9 mouse cellular contexts compared by ENCODE assay signal in genomic region chr13:59770847-59771246, GRCm38 (mm10). TPM values are rescaled to one million over a fixed set of nuclear protein-coding genes. Genes with fewer than 3 reads are reported as not detected.
DNase-seq lines count a peak whose midpoint lies in the region; ATAC-seq and TF ChIP-seq lines count a peak whose summit lies in the region.
"Had no signal": no experiment of that assay in that cellular context is flagged by ENCODE, and none has a peak within 500 bp of the region (broad histone marks: within the 10 kb centered on the region; RNA-seq: fewer than 3 reads in every experiment).

No protein-coding gene starts in this region.

- intact Hi-C loops in gastrocnemius, postnatal 14 days (cut with DNase I; ENCODE audit: low total_unique reads), result no loop called here

- ATAC-seq in hindbrain, embryonic 11.5 days (ENCODE audit: low FRiP score), result no peak
- ATAC-seq in lung, postnatal 0 days, result no peak

- TF ChIP-seq CTCF in thymus, adult 2 months (IDR thresholded peaks at IDR 0.05; ENCODE audit: borderline replicate concordance, control insufficient read depth, extremely low read depth, insufficient read depth, low read length, poor library complexity), result no peak
- TF ChIP-seq CTCF in lung, postnatal 0 days (IDR thresholded peaks at IDR 0.05), result no peak

- H3K4me3 ChIP-seq in thymus, adult 2 months (ENCODE audit: control insufficient read depth, insufficient read depth, low read length), result no peak overlapping the region
- peak overlapping the region; percentile 85 for H3K4me3 ChIP-seq in hindbrain, embryonic 11.5 days (ENCODE audit: low read depth, low read length)
- H3K4me3 ChIP-seq in lung, postnatal 0 days (ENCODE audit: low read depth, low read length), result peak overlapping the region; percentile 82

- H3K27ac ChIP-seq in thymus, adult 2 months (ENCODE audit: control insufficient read depth, insufficient read depth, low read length), result peak overlapping the region; percentile 71
- peak overlapping the region; percentile 97 for H3K27ac ChIP-seq in hindbrain, embryonic 11.5 days (ENCODE audit: low read depth, low read length)
- H3K27ac ChIP-seq in lung, postnatal 0 days (ENCODE audit: low read length), result peak overlapping the region; percentile 99

- H3K27me3 ChIP-seq in thymus, adult 2 months (ENCODE audit: control insufficient read depth, insufficient read depth, low read length), result no peaks in the 10 kb centered on the region
- no peaks in the 10 kb centered on the region for H3K27me3 ChIP-seq in hindbrain, embryonic 11.5 days (ENCODE audit: control insufficient read depth, insufficient read depth, low read length)
- H3K27me3 ChIP-seq in lung, postnatal 0 days (replicated peaks; ENCODE audit: insufficient read depth, low read length), result no peaks in the 10 kb centered on the region

- peak overlapping the region; percentile 69; the same call in 1 of the 2 replicates for H3K9ac ChIP-seq in hindbrain, embryonic 11.5 days (ENCODE audit: low read depth, low read length)
- peak overlapping the region; percentile 37; the same call in 1 of the 2 replicates for H3K9ac ChIP-seq in lung, postnatal 0 days (replicated peaks; ENCODE audit: low read depth)

- WGBS in thymus, adult 2 months, result 37% methylated on average over 9 of the region's 9 CpGs
- WGBS in hindbrain, embryonic 11.5 days, result 75% methylated on average over 9 of the region's 9 CpGs
- 32% methylated on average over 9 of the region's 9 CpGs for WGBS in lung, postnatal 0 days

- peaks cover 15% of the 10 kb centered on the region for H3K36me3 ChIP-seq in thymus, adult 2 months (ENCODE audit: control insufficient read depth, insufficient read depth, low read length)
- H3K36me3 ChIP-seq in hindbrain, embryonic 11.5 days (ENCODE audit: control insufficient read depth, insufficient read depth, low read length), result no peaks in the 10 kb centered on the region
- peaks cover 7% of the 10 kb centered on the region for H3K36me3 ChIP-seq in lung, postnatal 0 days (ENCODE audit: insufficient read depth, low read length)

- TF ChIP-seq POLR2A in thymus, adult 2 months (IDR thresholded peaks at IDR 0.05; ENCODE audit: control insufficient read depth, extremely low read depth, insufficient read depth, low read length, poor library complexity), result no peak

- peaks cover 12% of the 10 kb centered on the region for H3K4me1 ChIP-seq in thymus, adult 2 months (replicated peaks; ENCODE audit: control insufficient read depth, insufficient read depth, low read length)
- peaks cover 9% of the 10 kb centered on the region for H3K4me1 ChIP-seq in hindbrain, embryonic 11.5 days (replicated peaks; ENCODE audit: control insufficient read depth, insufficient read depth, low read length)
- peaks cover 23% of the 10 kb centered on the region; the same call in 1 of the 2 replicates for H3K4me1 ChIP-seq in lung, postnatal 0 days (ENCODE audit: insufficient read depth, low read depth, low read length)

- DNase-seq in adrenal gland, postnatal 10 days, result peak; percentile 34
- DNase-seq in adrenal gland, adult 8-10 months, result no peak
- peak; percentile 10 for DNase-seq in thymus, adult 2 months
- no peak for DNase-seq in thymus, postnatal 25 days
- DNase-seq in hindbrain, embryonic 11.5 days (ENCODE audit: low spot score), result no peak
- DNase-seq in lung, postnatal 0 days (ENCODE audit: low spot score), result peak; percentile 53
- no peak for DNase-seq in gastrocnemius, postnatal 14 days
- DNase-seq in frontal cortex, postnatal 10 days (ENCODE audit: low spot score in 2 of 2), result no peak

- TF ChIP-seq EP300 in lung, postnatal 0 days (IDR thresholded peaks at IDR 0.05), result no peak

- no peaks in the 10 kb centered on the region for H3K9me3 ChIP-seq in hindbrain, embryonic 11.5 days (ENCODE audit: control insufficient read depth, low read length)
- no peaks in the 10 kb centered on the region for H3K9me3 ChIP-seq in lung, postnatal 0 days (ENCODE audit: low read length)

- peak overlapping the region; percentile 62 for H3K4me2 ChIP-seq in hindbrain, embryonic 11.5 days (replicated peaks; ENCODE audit: low read depth, low read length)
- peak overlapping the region; percentile 78 for H3K4me2 ChIP-seq in lung, postnatal 0 days (replicated peaks; ENCODE audit: low read depth, low read length)

RNA-seq across cellular contexts. Expression of gene Isca1, which starts 1.2 kb away (rescaled TPM):
- total RNA-seq in adrenal gland, postnatal 10 days (2021), result 100 to 1,000 TPM; 127 to 142 TPM
- total RNA-seq in adrenal gland, adult 8-10 months (2022), result 10 to 100 TPM; 66.6 to 87.4 (median 84.9) TPM
- 56.7 and 80.3 TPM in 2 replicates for polyA plus RNA-seq in thymus, adult 2 months (2012; rRNA removed)
- 139 and 140 TPM in 2 replicates for polyA plus RNA-seq in hindbrain, embryonic 11.5 days (2014; fragmentation: Nextera tagmentation; extraction: Ambion mirVana)
- polyA plus RNA-seq in lung, postnatal 0 days (2015; fragmentation: Nextera tagmentation; extraction: Ambion mirVana), result 131 and 135 TPM in 2 replicates
- total RNA-seq in gastrocnemius, postnatal 14 days (2021), result 100 to 1,000 TPM; 107 to 121 TPM

RNA-seq across cellular contexts. Expression of gene Gm49354, which starts 11.2 kb away (rescaled TPM):
- total RNA-seq in adrenal gland, postnatal 10 days (2021), result not detected
- total RNA-seq in adrenal gland, adult 8-10 months (2022), result not detected
- polyA plus RNA-seq in thymus, adult 2 months (2012; rRNA removed), result not detected in 2 replicates
- polyA plus RNA-seq in hindbrain, embryonic 11.5 days (2014; fragmentation: Nextera tagmentation; extraction: Ambion mirVana), result not detected in 2 replicates
- polyA plus RNA-seq in lung, postnatal 0 days (2015; fragmentation: Nextera tagmentation; extraction: Ambion mirVana), result not detected in 2 replicates
- total RNA-seq in gastrocnemius, postnatal 14 days (2021), result not detected
- total RNA-seq: heart, postnatal 14 days had no signal

RNA-seq across cellular contexts. Expression of gene 1700014D04Rik, which starts 24.3 kb away (rescaled TPM):
- not detected for total RNA-seq in adrenal gland, postnatal 10 days (2021)
- total RNA-seq in adrenal gland, adult 8-10 months (2022), result under 1 TPM in 2 of 4 experiments, not detected in 2; 0.09 to 0.48 TPM
- polyA plus RNA-seq in thymus, adult 2 months (2012; rRNA removed), result 0.05 and 0.07 TPM in 2 replicates
- polyA plus RNA-seq in hindbrain, embryonic 11.5 days (2014; fragmentation: Nextera tagmentation; extraction: Ambion mirVana), result 0.05 and 0.24 TPM in 2 replicates
- polyA plus RNA-seq in lung, postnatal 0 days (2015; fragmentation: Nextera tagmentation; extraction: Ambion mirVana), result 0.05 and 0.18 TPM in 2 replicates
- total RNA-seq in gastrocnemius, postnatal 14 days (2021), result not detected
- total RNA-seq: heart, postnatal 14 days had no signal

RNA-seq across cellular contexts. Expression of gene Spata31d1d, which starts 39.3 kb away (rescaled TPM):
- not detected for total RNA-seq in adrenal gland, postnatal 10 days (2021)
- total RNA-seq in adrenal gland, adult 8-10 months (2022), result not detected
- 0.05 TPM in 1 of 2 replicates, not detected in the other for polyA plus RNA-seq in thymus, adult 2 months (2012; rRNA removed)
- not detected in 2 replicates for polyA plus RNA-seq in hindbrain, embryonic 11.5 days (2014; fragmentation: Nextera tagmentation; extraction: Ambion mirVana)
- polyA plus RNA-seq in lung, postnatal 0 days (2015; fragmentation: Nextera tagmentation; extraction: Ambion mirVana), result not detected in 2 replicates
- total RNA-seq in gastrocnemius, postnatal 14 days (2021), result not detected
- total RNA-seq: heart, postnatal 14 days had no signal

RNA-seq across cellular contexts. Expression of gene Tut7, which starts 52.1 kb away (rescaled TPM):
- total RNA-seq in adrenal gland, postnatal 10 days (2021), result 10 to 100 TPM; 66.8 to 71.2 TPM
- total RNA-seq in adrenal gland, adult 8-10 months (2022), result 10 to 100 TPM; 68.7 to 86.7 (median 74.9) TPM
- 43.6 and 47.4 TPM in 2 replicates for polyA plus RNA-seq in thymus, adult 2 months (2012; rRNA removed)
- 49.1 and 50.8 TPM in 2 replicates for polyA plus RNA-seq in hindbrain, embryonic 11.5 days (2014; fragmentation: Nextera tagmentation; extraction: Ambion mirVana)
- 41.5 and 50.4 TPM in 2 replicates for polyA plus RNA-seq in lung, postnatal 0 days (2015; fragmentation: Nextera tagmentation; extraction: Ambion mirVana)
- 10 to 100 TPM; 37.3 to 41.5 TPM for total RNA-seq in gastrocnemius, postnatal 14 days (2021)

Comparison
In these comparisons a context has a peak if more than half of its experiments do, and no peak if none do; other contexts are left out.
1. DNase-seq: peak in adrenal gland, postnatal 10 days (single experiment), thymus, adult 2 months (single experiment) and lung, postnatal 0 days (single experiment); none in adrenal gland, adult 8-10 months (single experiment), thymus, postnatal 25 days (single experiment), hindbrain, embryonic 11.5 days (single experiment), gastrocnemius, postnatal 14 days (single experiment) and frontal cortex, postnatal 10 days (0 of 2).
2. Peak in every context shown above with its lines, with median percentiles within 50 percentile points of each other: H3K27ac ChIP-seq.